Mouse (Mus musculus) midbrain, embryonic 11.5 days (tissue): ENCODE measurements around the gene Tnfaip8l3. TPM values are rescaled to one million over a fixed set of nuclear protein-coding genes. Genes with fewer than 3 reads are reported as not detected.

ENCODE experiments used
- ATAC-seq: fragments of 200-750 bp; cut with Nextera tagmentation; 2 replicates; pipeline ENCODE4 v1.8.0; 2017; ENCODE audit warnings: moderate TSS enrichment, moderate library complexity; ENCODE audit not compliant: low FRiP score
- DNase-seq: peaks from one replicate; pipeline ENCODE4 v3.0.0; 2015; ENCODE audit warnings: low spot score; ENCODE audit errors: missing footprints
- H3K27ac ChIP-seq: fragments of 300-500 bp; sonication (generic); 2 replicates; pipeline ENCODE4 v1.5.1; 2014; ENCODE audit warnings: low read depth, low read length
- H3K27me3 ChIP-seq: fragments of 300-500 bp; sonication (generic); 2 replicates; pipeline ENCODE4 v1.6.1; 2014; ENCODE audit warnings: mild to moderate bottlenecking, low read length, moderate library complexity, mixed read lengths; ENCODE audit not compliant: control insufficient read depth, insufficient read depth
- H3K36me3 ChIP-seq: fragments of 300-500 bp; sonication (generic); 2 replicates; pipeline ENCODE4 v1.6.1; 2014; ENCODE audit warnings: mild to moderate bottlenecking, low read length, moderate library complexity, mixed read lengths; ENCODE audit not compliant: control insufficient read depth, insufficient read depth
- H3K4me1 ChIP-seq: fragments of 300-500 bp; sonication (generic); 2 replicates; pipeline ENCODE4 v1.6.1; 2014; ENCODE audit warnings: low read length; ENCODE audit not compliant: control insufficient read depth, insufficient read depth
- H3K4me2 ChIP-seq: fragments of 300-500 bp; sonication (generic); 2 replicates; pipeline ENCODE4 v1.6.1; 2014; ENCODE audit warnings: mild to moderate bottlenecking, moderate library complexity
- H3K4me3 ChIP-seq: fragments of 300-500 bp; sonication (generic); 2 replicates; pipeline ENCODE4 v1.5.1; 2014; ENCODE audit warnings: low read depth, low read length
- H3K9ac ChIP-seq: fragments of 300-500 bp; sonication (generic); 2 replicates; pipeline ENCODE4 v1.6.1; 2014; ENCODE audit warnings: low read length
- H3K9me3 ChIP-seq: fragments of 300-500 bp; sonication (generic); 2 replicates; pipeline ENCODE4 v1.6.1; 2016; ENCODE audit warnings: low read length; ENCODE audit not compliant: control insufficient read depth
- WGBS: fragments of 180-500 bp; shearing (Covaris S2); extraction: QIAGEN DNeasy Blood & Tissue Kit; methylation state at CpG from one replicate; pipeline ENCODE4 v1.1.7; 2014; 5-methylcytosine and 5-hydroxymethylcytosine counted together
- polyA plus RNA-seq: library from polyadenylated mRNA; unstranded; fragments of >200 nt; fragmentation: Nextera tagmentation; extraction: Ambion mirVana; gene quantifications from 2 replicates; pipeline ENCODE4 v1.2.1, GENCODE M21; 2014

Gene Tnfaip8l3
- polyA plus RNA-seq, 1 experiment from 2014 or later: 0.11 TPM

DNA sequence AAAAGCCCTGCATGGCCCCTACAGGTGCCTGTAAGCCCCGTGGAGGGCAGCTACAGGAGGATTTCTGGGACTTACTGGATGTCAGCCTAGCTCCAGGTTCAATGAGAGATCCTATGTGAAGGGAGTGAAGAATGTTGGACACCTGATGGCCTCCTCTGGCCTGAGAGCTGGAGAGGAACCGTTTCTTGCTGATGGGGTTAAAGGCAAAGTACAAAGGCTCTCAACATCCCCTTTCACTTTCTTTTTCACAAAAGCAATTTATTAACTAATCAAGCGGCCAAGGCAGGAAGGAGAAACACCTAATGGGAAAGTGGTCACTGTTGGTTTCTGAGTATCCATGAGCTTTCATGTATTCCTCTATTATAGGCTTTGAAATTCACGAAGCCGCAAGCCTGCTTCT lies 1.0 kb upstream of the Tnfaip8l3 start:
- peaks cover 2% of the 10 kb centered on the region; the same call in 1 of the 2 replicates for H3K4me1 ChIP-seq
- peak overlapping the region; percentile 99 for H3K4me2 ChIP-seq
- no peaks in the 10 kb centered on the region for H3K36me3 ChIP-seq
- 54% methylated on average over 5 of the region's 5 CpGs for WGBS
- no peak overlapping the region for H3K9ac ChIP-seq
- DNase-seq: no peak
- ATAC-seq: no peak
- no peak overlapping the region for H3K27ac ChIP-seq
- no peaks in the 10 kb centered on the region for H3K9me3 ChIP-seq
- H3K4me3 ChIP-seq: peak overlapping the region; percentile 50; the same call in 1 of the 2 replicates
- H3K27me3 ChIP-seq: peaks cover 4% of the 10 kb centered on the region; the same call in 1 of the 2 replicates

DNA sequence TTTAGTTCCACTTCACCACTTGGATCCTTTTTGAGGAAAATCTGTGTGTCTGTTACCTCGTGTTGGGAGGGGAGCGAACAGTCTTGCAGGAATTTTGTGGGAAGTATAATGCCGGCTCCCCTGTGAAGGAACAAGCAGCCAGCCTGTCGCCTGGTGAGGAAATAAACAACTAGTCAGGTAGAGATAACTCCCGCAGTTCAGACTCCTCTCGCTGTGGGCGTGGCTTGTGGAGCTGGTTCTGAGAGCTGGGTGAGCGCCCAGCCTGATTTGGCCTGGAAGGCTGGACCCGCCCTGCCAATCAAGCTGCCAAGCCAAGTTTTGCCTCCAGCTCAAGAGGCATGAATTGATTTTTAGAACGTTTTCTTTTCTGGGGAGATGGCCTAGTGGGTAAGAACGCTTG lies 589 bp upstream of the Tnfaip8l3 start:
- WGBS: under 1% methylated on average over 11 of the region's 11 CpGs
- Histone ChIP-seq H3K36me3 (no peaks in the 10 kb centered on the region), H3K27me3 (peaks cover 4% of the 10 kb centered on the region; the same call in 1 of the 2 replicates), H3K4me1 (peaks cover 2% of the 10 kb centered on the region; the same call in 1 of the 2 replicates), H3K4me3 (peak overlapping the region; percentile 50), H3K9me3 (no peaks in the 10 kb centered on the region), H3K4me2 (peak overlapping the region; percentile 99), H3K9ac (peak overlapping the region; percentile 69), H3K27ac (no peak overlapping the region)
- DNase-seq (peak; percentile 88), ATAC-seq (peak; percentile 63)

DNA sequence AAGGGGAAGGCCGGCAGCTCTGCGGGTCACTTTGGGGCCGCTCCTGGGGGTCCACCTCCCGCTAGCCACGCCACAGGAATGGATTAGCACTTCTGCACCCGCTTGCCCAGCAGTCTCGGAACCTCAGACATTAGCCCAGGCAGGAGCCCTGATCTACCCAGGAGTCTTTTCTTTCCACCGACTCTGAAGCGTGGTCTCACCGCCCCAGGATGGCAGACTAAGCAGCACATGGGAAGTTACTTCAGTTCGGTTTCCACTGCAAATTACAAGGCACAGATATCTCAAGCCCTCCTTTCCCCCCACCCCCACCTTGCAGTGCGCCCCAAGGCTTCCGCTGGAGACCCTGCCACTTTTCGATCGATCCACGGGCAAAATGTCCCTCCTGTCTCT lies 551 bp downstream of the Tnfaip8l3 start:
- H3K9ac ChIP-seq: peak overlapping the region; percentile 69
- peaks cover 4% of the 10 kb centered on the region; the same call in 1 of the 2 replicates for H3K27me3 ChIP-seq
- H3K27ac ChIP-seq: no peak overlapping the region
- H3K4me3 ChIP-seq: peak overlapping the region; percentile 50
- no peaks in the 10 kb centered on the region for H3K9me3 ChIP-seq
- peak; percentile 6; the same call in 1 of the 2 replicates for ATAC-seq
- H3K36me3 ChIP-seq: no peaks in the 10 kb centered on the region
- DNase-seq: no peak
- peak overlapping the region; percentile 99 for H3K4me2 ChIP-seq
- peaks cover 2% of the 10 kb centered on the region; the same call in 1 of the 2 replicates for H3K4me1 ChIP-seq
- WGBS: 2% methylated on average over 16 of the region's 16 CpGs

DNA sequence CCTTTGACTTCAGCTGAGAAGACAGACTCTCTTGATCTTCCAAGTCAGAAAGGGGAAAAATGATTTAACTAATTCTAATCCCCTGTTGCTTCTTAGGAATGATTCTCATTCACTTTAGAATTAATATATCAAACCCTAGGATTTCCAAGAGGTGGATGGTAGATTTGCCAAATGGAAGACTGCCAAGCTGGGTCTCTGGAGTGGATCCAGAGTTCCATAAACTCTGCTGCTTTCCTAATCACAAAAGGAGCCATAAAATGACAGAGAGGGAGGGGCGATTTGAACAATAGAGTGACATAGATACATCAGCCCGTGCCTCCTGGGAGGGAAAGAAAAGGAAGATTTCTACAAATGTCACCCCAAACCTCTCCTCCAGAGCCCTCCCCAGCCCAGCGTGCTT lies 3.4 kb downstream of the Tnfaip8l3 start:
- no peak for ATAC-seq
- DNase-seq: no peak
- Histone ChIP-seq H3K4me2 (no peak overlapping the region), H3K9me3 (no peaks in the 10 kb centered on the region), H3K27ac (no peak overlapping the region), H3K27me3 (peaks cover 4% of the 10 kb centered on the region; the same call in 1 of the 2 replicates), H3K9ac (no peak overlapping the region), H3K4me3 (no peak overlapping the region), H3K4me1 (peaks cover 2% of the 10 kb centered on the region; the same call in 1 of the 2 replicates), H3K36me3 (no peaks in the 10 kb centered on the region)
- 79% methylated on average over 3 of the region's 3 CpGs for WGBS

DNA sequence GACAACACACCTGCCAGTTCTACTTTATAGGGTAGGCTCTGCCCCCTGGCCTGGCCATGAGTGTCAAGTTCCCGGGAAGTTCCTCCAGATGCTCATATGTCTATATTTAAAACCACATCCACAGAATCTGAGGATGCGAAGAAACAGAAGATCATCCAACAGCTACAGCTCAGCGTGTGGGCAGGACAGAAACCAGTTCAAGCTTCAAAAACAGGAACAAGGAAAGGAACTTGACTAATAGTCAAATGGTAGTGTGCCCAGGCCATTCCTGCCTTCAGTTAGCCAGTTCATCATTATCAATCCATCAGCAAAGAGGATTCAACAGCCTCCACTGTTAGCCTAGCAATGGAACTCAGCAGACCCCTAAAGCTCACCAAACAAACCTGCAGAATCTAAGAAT lies 4.5 kb downstream of the Tnfaip8l3 start:
- ATAC-seq (no peak), DNase-seq (no peak)
- WGBS: 93% methylated on average over 3 of the region's 3 CpGs
- peaks cover 4% of the 10 kb centered on the region; the same call in 1 of the 2 replicates for H3K27me3 ChIP-seq
- H3K9me3 ChIP-seq: no peaks in the 10 kb centered on the region
- H3K36me3 ChIP-seq: no peaks in the 10 kb centered on the region
- H3K9ac ChIP-seq: no peak overlapping the region
- H3K4me1 ChIP-seq: peaks cover 2% of the 10 kb centered on the region; the same call in 1 of the 2 replicates
- H3K4me2 ChIP-seq: no peak overlapping the region
- no peak overlapping the region for H3K4me3 ChIP-seq
- H3K27ac ChIP-seq: no peak overlapping the region

DNA sequence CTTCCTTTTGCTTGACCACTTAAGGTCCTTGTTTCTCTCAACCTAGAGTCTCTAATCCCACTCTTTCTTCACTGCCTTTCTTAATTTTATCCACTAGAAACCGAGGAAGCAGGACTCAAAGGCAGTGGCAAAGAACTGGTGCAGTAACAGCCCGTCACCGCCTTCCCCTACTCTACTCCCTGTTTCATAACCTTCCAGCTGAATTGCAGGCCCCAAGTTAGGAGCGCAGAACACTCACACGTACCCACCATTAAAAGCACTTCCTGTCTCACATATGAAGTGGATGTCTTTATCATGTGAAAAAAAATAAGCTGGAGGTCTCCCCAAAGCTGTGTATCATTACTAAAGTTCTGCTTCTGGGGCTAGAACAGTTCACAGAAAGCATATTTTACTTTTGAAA lies 6.5 kb downstream of the Tnfaip8l3 start:
- H3K9ac ChIP-seq: no peak overlapping the region

DNA sequence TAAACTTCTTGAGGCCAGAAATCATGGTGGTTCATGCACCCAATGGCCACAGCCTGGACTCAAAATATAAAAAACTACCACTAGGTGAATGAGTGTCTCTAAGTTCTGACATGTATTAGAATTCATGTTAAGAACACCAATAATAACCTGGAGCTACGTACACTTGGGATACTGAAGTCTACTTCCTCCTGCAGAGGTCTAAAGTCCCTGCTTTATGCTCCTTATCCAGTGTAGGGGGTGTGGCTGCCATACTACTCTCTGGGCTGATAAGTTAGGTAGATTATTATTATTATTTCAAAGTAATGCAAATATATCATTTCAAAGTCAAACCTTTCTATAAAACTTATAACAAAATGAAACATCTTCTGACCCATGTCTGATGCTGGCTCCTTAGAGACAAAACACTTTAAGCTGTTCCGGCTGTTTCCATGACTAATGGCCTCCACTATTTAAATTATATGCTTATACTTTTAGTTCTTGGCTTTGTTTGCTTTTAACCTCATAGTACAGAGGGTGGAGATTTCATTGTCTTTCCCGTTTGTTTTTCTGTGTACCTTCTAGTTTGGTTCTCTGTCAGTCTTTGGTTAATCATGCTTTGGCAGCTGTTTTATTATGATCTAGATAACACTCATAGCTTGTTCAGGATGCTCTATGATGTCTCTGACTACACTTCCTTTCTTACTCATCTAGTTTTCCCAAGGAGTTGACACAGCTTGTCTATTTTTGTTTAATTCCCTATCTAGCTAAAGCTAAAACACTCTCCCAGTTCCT lies 16.7 kb downstream of the Tnfaip8l3 start:
- Histone ChIP-seq H3K9ac (no peak overlapping the region), H3K9me3 (no peaks in the 10 kb centered on the region), H3K36me3 (no peaks in the 10 kb centered on the region), H3K4me1 (no peaks in the 10 kb centered on the region), H3K4me3 (no peak overlapping the region), H3K27ac (no peak overlapping the region), H3K4me2 (no peak overlapping the region), H3K27me3 (no peaks in the 10 kb centered on the region)
- DNase-seq (no peak), ATAC-seq (no peak)
- 89% methylated on average over 3 of the region's 3 CpGs for WGBS

More for the DNA sequence above, 6.5 kb downstream of the Tnfaip8l3 start:
- no peak overlapping the region for H3K4me3 ChIP-seq
- H3K4me1 ChIP-seq: no peaks in the 10 kb centered on the region
- H3K27me3 ChIP-seq: 0 out of 2 replicates have a peak, but pooled peaks cover 4% of the 10 kb centered on the region
- H3K36me3 ChIP-seq: no peaks in the 10 kb centered on the region
- no peak overlapping the region for H3K27ac ChIP-seq
- no peaks in the 10 kb centered on the region for H3K9me3 ChIP-seq
- 82% methylated on average over 5 of the region's 5 CpGs for WGBS
- ATAC-seq: no peak
- H3K4me2 ChIP-seq: no peak overlapping the region
- no peak for DNase-seq

DNA sequence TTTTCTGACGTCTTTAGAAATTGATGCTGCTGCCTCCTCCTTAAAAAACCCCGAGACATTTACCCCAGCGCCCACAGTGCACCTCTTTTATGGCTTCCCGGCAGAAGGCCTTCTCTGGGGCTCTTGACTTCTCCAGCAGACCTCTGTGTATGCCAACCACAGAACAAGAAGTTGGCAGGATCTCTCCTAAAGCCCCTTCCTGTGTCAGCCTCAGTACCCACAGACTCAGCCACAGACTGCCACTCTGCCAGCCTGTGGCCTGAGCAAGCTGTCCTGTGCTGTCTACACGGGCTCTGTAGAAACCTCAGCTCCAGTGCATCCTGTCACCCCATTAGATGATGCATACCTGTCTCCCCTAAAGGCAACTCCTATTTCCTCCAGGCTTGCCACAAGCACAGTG lies 19.2 kb downstream of the Tnfaip8l3 start:
- H3K9me3 ChIP-seq: no peaks in the 10 kb centered on the region
- H3K9ac ChIP-seq: no peak overlapping the region
- H3K4me1 ChIP-seq: no peaks in the 10 kb centered on the region
- no peaks in the 10 kb centered on the region for H3K27me3 ChIP-seq
- DNase-seq: no peak
- H3K27ac ChIP-seq: no peak overlapping the region
- no peak overlapping the region for H3K4me2 ChIP-seq
- WGBS: 81% methylated on average over 5 of the region's 5 CpGs
- no peak overlapping the region for H3K4me3 ChIP-seq
- H3K36me3 ChIP-seq: no peaks in the 10 kb centered on the region
- ATAC-seq: no peak

DNA sequence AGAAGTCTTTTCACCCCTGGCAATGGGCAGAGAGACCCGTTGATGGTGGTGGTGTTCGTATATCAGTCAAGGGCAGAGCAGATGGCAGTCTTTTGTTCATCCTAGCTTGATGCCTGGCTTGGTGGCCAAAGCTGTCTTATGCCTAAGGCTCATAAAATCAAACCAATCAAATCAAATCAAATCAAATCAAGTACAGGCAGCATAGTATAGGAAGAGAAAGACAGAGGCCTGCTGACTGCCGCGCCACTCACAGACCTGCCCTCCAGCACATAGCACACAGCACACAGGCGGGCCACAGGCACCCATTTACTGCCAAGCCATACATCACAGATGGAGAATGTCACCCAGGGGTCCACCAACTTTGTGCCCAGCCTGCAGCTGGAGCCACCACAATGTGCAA lies 25.1 kb downstream of the Tnfaip8l3 start:
- Histone ChIP-seq H3K27ac (no peak overlapping the region), H3K4me3 (no peak overlapping the region), H3K9me3 (no peaks in the 10 kb centered on the region), H3K4me2 (no peak overlapping the region), H3K27me3 (no peaks in the 10 kb centered on the region), H3K36me3 (no peaks in the 10 kb centered on the region), H3K9ac (no peak overlapping the region), H3K4me1 (no peaks in the 10 kb centered on the region)
- ATAC-seq (no peak), DNase-seq (no peak)
- WGBS: 93% methylated on average over 5 of the region's 5 CpGs
